Mouse (Mus musculus) MEL (cell line): ENCODE results near the gene Rsf1.

Experiments
- CTCF ChIP-seq, 3 experiments: IDR thresholded peaks in 2 of 3; conservative IDR thresholded peaks in 1 of 3; 2 replicates each; pipeline ENCODE4 v1.5.1; 2011 to 2012; ENCODE audit warnings: low read length in 3 of 3, low read depth in 2 of 3, mild to moderate bottlenecking in 2 of 3, improper control_type of control experiment in 1 of 3, inconsistent platforms in 1 of 3, mixed read lengths in 1 of 3, moderate library complexity in 1 of 3; ENCODE audit not compliant: control insufficient read depth in 1 of 3, insufficient read depth in 1 of 3, poor library complexity in 1 of 3, severe bottlenecking in 1 of 3
- ETS1 ChIP-seq: IDR thresholded peaks from 2 replicates; pipeline ENCODE4 v1.6.1; 2012; ENCODE audit warnings: low read depth, mild to moderate bottlenecking, inconsistent platforms, low read length, improper control_type of control experiment, moderate library complexity
- MYB ChIP-seq: IDR thresholded peaks from 2 replicates; pipeline ENCODE4 v1.6.1; 2011; ENCODE audit warnings: mild to moderate bottlenecking, low read depth, low read length, improper control_type of control experiment
- NRF1 ChIP-seq: IDR thresholded peaks from 2 replicates; pipeline ENCODE4 v1.6.1; 2014; ENCODE audit warnings: low read depth, mild to moderate bottlenecking, inconsistent platforms, low read length, improper control_type of control experiment, moderate library complexity; ENCODE audit not compliant: poor library complexity, insufficient read depth, severe bottlenecking
- POLR2A ChIP-seq, 2 experiments: IDR thresholded peaks; 2 replicates each; pipeline ENCODE4 v1.6.1; 2011 to 2012; ENCODE audit warnings: low read length in 2 of 2, mild to moderate bottlenecking in 2 of 2, control low read depth in 1 of 2, improper control_type of control experiment in 1 of 2, low read depth in 1 of 2, moderate library complexity in 1 of 2; ENCODE audit not compliant: control insufficient read depth in 1 of 2, insufficient read depth in 1 of 2, poor library complexity in 1 of 2
- SIN3A ChIP-seq: IDR thresholded peaks from 2 replicates; pipeline ENCODE4 v1.6.1; 2012; ENCODE audit warnings: low read length, improper control_type of control experiment, inconsistent platforms
- USF1 ChIP-seq: IDR thresholded peaks from 2 replicates; pipeline ENCODE4 v1.6.1; 2014; ENCODE audit warnings: low read depth, mild to moderate bottlenecking, inconsistent platforms, low read length, improper control_type of control experiment, moderate library complexity
- USF2 ChIP-seq, 2 experiments: IDR thresholded peaks; 2 replicates each; pipeline ENCODE4 v1.6.1; 2011 to 2012; ENCODE audit warnings: improper control_type of control experiment in 2 of 2, low read length in 2 of 2, borderline replicate concordance in 1 of 2, inconsistent platforms in 1 of 2, low read depth in 1 of 2, mild to moderate bottlenecking in 1 of 2; ENCODE audit not compliant: insufficient read depth in 1 of 2

GRCm38 (mm10) chr7:97632897-97633296 lies 53.2 kb downstream of the Rsf1 start:
- TF ChIP-seq NRF1 (no peak), USF2 (IDR thresholded peaks at IDR 0.05; ENCODE audit: borderline replicate concordance in 1 of 2, insufficient read depth in 1 of 2, low read depth in 1 of 2, low read length in 2 of 2) (no peak), POLR2A (IDR thresholded peaks at IDR 0.05; ENCODE audit: control insufficient read depth in 1 of 2, insufficient read depth in 1 of 2, low read depth in 1 of 2, low read length in 2 of 2, poor library complexity in 1 of 2) (no peak), CTCF (IDR thresholded peaks at IDR 0.05 in 2 of 3, conservative IDR thresholded peaks at IDR 0.05 in 1 of 3; ENCODE audit: control insufficient read depth in 1 of 3, insufficient read depth in 1 of 3, low read depth in 2 of 3, low read length in 3 of 3, poor library complexity in 1 of 3, severe bottlenecking in 1 of 3) (no peak), SIN3A (no peak), USF1 (no peak), MYB (no peak), ETS1 (no peak)
